Mouse (Mus musculus) erythroblast, embryonic 14.5 days (primary cell): ENCODE results near the gene Mpst.

Source experiments
- GATA1 ChIP-seq: IDR thresholded peaks from 2 replicates; pipeline ENCODE4 v1.6.1; 2012; ENCODE audit warnings: low read length, inconsistent platforms, mixed read lengths
- TAL1 ChIP-seq: IDR thresholded peaks from 3 replicates; pipeline ENCODE4 v1.6.1; 2012; ENCODE audit warnings: low read length, inconsistent platforms, mixed read lengths

DNA sequence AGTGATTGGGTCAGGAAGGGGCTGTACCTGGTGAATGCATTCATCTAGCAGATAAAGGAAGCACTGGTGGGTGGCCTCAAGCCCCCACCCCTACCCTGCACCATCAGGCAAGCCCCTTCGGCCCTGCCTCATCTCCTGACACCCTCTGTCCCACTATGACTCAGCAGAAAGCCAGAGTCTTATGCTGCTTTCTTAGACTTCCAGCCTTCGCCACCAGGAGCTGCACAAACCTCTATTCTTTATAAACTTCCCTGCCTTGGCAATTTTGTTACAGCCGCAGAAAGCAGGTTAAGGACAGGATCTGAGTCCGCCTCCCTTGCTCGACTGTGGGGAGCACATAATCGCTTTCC is 44.2 kb downstream of the Mpst start:
- TF ChIP-seq TAL1 = no peak
- no peak for TF ChIP-seq GATA1
